Mouse (Mus musculus) liver, embryonic 14.5 days (tissue): Measurements from ENCODE around the gene Gar1. TPM values are rescaled to one million over a fixed set of nuclear protein-coding genes. Genes with fewer than 3 reads are reported as not detected.

ENCODE experiments used
- ATAC-seq: fragments of 200-750 bp; cut with Nextera tagmentation; 2 replicates; pipeline ENCODE4 v1.8.0; 2017; ENCODE audit warnings: moderate number of reproducible peaks, mild to moderate bottlenecking, moderate library complexity; ENCODE audit not compliant: insufficient read depth
- DNase-seq, 3 experiments: peaks; one replicate each; pipeline ENCODE4 v3.0.0-alpha.2; 2012 to 2013; ENCODE audit warnings: low read depth in 3 of 3, low spot score in 3 of 3
- H3K27ac ChIP-seq: fragments of 300-500 bp; sonication (generic); 2 replicates; pipeline ENCODE4 v1.5.1; 2014; ENCODE audit warnings: moderate library complexity, mild to moderate bottlenecking, control low read depth, inconsistent platforms
- H3K27me3 ChIP-seq: fragments of 300-500 bp; sonication (generic); 2 replicates; pipeline ENCODE4 v1.6.1; 2014; ENCODE audit warnings: mild to moderate bottlenecking, low read length, moderate library complexity; ENCODE audit not compliant: control insufficient read depth, insufficient read depth
- H3K36me3 ChIP-seq: fragments of 300-500 bp; sonication (generic); replicated peaks from 2 replicates; pipeline ENCODE4 v1.6.1; 2014; ENCODE audit warnings: low read depth; ENCODE audit not compliant: control insufficient read depth, insufficient read depth
- H3K4me1 ChIP-seq, 2 experiments: fragments of 200-500 bp in 1 of 2; fragments of 300-500 bp in 1 of 2; sonication (generic) in 1 of 2; replicated peaks; 2 replicates each; pipeline ENCODE4 v1.6.1; 2012 to 2014; ENCODE audit warnings: antibody characterized with exemption in 1 of 2, inconsistent platforms in 1 of 2, low read length in 1 of 2; ENCODE audit not compliant: control insufficient read depth in 2 of 2, insufficient read depth in 2 of 2
- H3K4me2 ChIP-seq: fragments of 300-500 bp; sonication (generic); 2 replicates; pipeline ENCODE4 v1.6.1; 2014; ENCODE audit warnings: low read depth, mild to moderate bottlenecking, control low read depth, moderate library complexity
- H3K4me3 ChIP-seq, 2 experiments: fragments of 200-500 bp in 1 of 2; fragments of 300-500 bp in 1 of 2; sonication (generic) in 1 of 2; 2 replicates each; pipeline ENCODE4 v1.5.1; 2012 to 2014; ENCODE audit warnings: low read depth in 2 of 2, low read length in 2 of 2, mild to moderate bottlenecking in 2 of 2, control low read depth in 1 of 2, inconsistent platforms in 1 of 2, moderate library complexity in 1 of 2; ENCODE audit not compliant: insufficient read depth in 1 of 2
- H3K9ac ChIP-seq: fragments of 300-500 bp; sonication (generic); replicated peaks from 2 replicates; pipeline ENCODE4 v1.6.1; 2014; ENCODE audit warnings: mild to moderate bottlenecking, control low read depth, moderate library complexity
- H3K9me3 ChIP-seq: fragments of 300-500 bp; sonication (generic); 2 replicates; pipeline ENCODE4 v1.6.1; 2016; ENCODE audit warnings: low read length, mixed read lengths; ENCODE audit not compliant: control insufficient read depth
- CTCF ChIP-seq: IDR thresholded peaks from 2 replicates; pipeline ENCODE4 v1.5.1; 2016; ENCODE audit warnings: antibody characterized with exemption, low read depth, control low read depth
- EP300 ChIP-seq: IDR thresholded peaks from 2 replicates; pipeline ENCODE4 v1.6.1; 2016; ENCODE audit warnings: antibody characterized with exemption, low read depth
- WGBS: fragments of 180-500 bp; shearing (Covaris S2); extraction: QIAGEN DNeasy Blood & Tissue Kit; methylation state at CpG from one replicate; pipeline ENCODE4 v1.1.7; 2014; ENCODE audit not compliant: insufficient replicate concordance; 5-methylcytosine and 5-hydroxymethylcytosine counted together
- polyA plus RNA-seq, 2 experiments: library from polyadenylated mRNA; depleted of rRNA in 1 of 2; stranded (reverse) in 1 of 2; unstranded in 1 of 2; fragments of >200 nt; fragmentation: Nextera tagmentation in 1 of 2; extraction: Ambion mirVana in 1 of 2; gene quantifications; 2 replicates each; pipeline versions ENCODE4 v1.2.1 to v1.2.3; 2012 to 2014

Gene Gar1
- polyA plus RNA-seq, 2 experiments = 22.6 to 90.6 TPM

DNA sequence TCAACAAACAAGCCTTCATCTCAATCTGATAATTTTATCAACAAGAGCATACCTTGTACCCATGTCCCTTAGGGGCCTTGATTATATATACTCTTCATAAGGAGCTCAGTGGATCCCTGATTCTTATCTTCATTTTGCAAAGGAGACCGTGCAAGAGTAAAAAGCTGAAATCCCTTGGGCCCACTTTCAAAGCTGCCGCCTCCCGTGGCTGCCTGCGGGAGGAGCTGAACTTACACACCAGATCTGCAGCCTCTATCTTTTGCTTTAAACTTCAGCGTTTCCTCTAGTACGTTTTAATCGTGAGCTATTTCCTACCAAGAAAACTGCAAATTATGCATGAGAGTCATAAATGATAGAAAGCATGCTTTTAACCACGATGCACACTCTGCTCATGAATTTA lies 9.5 kb downstream of the Gar1 start:
- 67% methylated on average over 8 of the region's 8 CpGs for WGBS
- no peak for TF ChIP-seq CTCF
- no peak overlapping the region for H3K27ac ChIP-seq

DNA sequence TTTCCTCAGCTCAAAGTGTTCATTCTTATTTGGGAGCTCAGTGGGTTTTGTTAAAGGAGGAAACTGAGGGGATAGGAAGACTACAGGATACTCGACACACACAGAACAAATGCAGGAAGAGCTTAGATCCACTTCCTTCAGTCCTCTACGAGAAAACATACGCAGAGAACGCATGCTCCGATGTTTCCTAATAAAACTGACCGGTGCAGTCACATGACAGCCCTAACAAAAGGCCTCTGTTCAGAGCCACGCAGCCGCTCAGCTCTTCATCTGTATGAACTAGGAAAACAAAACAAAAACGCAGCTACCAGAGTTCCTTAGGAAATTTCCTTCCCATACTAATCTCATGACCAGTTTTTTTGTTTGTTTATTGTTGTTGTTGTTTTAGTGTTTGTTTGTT lies 10.3 kb downstream of the Gar1 start:
- Histone ChIP-seq H3K27ac (no peak overlapping the region), H3K4me1 (no peaks in the 10 kb centered on the region), H3K36me3 (peaks cover 18% of the 10 kb centered on the region), H3K4me3 (no peak overlapping the region), H3K4me2 (no peak overlapping the region), H3K9ac (no peak overlapping the region), H3K9me3 (no peaks in the 10 kb centered on the region), H3K27me3 (no peaks in the 10 kb centered on the region)
- ATAC-seq = no peak
- no peak for DNase-seq
- 54% methylated on average over 9 of the region's 9 CpGs for WGBS
- no peak for TF ChIP-seq CTCF
- TF ChIP-seq EP300 = no peak

More for the DNA sequence above, 9.5 kb downstream of the Gar1 start:
- Histone ChIP-seq H3K9ac (no peak overlapping the region), H3K27me3 (no peaks in the 10 kb centered on the region), H3K9me3 (no peaks in the 10 kb centered on the region), H3K4me3 (no peak overlapping the region), H3K36me3 (peaks cover 20% of the 10 kb centered on the region), H3K4me1 (no peaks in the 10 kb centered on the region), H3K4me2 (no peak overlapping the region)
- ATAC-seq (no peak), DNase-seq (no peak)

DNA sequence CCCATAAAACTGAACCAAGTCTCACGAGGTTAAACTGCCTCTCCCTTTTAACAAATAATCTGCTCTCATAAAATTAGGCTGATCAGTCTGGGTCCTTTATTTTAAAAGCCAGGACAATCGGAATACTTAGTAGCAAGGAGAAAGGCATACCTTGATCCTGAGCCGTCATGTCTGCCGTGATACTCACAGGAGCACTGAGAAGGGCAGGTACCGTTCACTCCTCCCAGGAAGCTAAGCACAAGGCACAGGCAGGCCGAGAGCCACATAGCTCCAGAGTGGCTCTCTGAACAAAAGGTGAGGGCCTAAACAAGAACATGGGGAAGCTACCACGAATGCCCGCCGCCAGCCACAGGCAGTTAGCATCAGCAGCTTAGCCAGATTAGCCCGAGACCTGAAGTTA lies 27.4 kb downstream of the Gar1 start, which contains the start of gene Lrit3:
Lrit3 (minus strand) TSS at position 266 of the 400 bp plus-strand sequence.
- no peak for DNase-seq
- TF ChIP-seq EP300 (no peak), CTCF (no peak)
- no peak within 1 kb of the TSS for H3K4me3 ChIP-seq
- ATAC-seq = no peak
- H3K9me3 ChIP-seq = no peaks in the 10 kb centered on the region
- no peak within 1 kb of the TSS for H3K27ac ChIP-seq
- no peak within 1 kb of the TSS for H3K9ac ChIP-seq
- WGBS = 67% methylated on average over 10 of the region's 10 CpGs
- H3K4me2 ChIP-seq = no peak within 1 kb of the TSS
- H3K4me1 ChIP-seq = no peaks in the 10 kb centered on the region
- H3K27me3 ChIP-seq = no peaks in the 10 kb centered on the region
- no peaks in the 10 kb centered on the region for H3K36me3 ChIP-seq

DNA sequence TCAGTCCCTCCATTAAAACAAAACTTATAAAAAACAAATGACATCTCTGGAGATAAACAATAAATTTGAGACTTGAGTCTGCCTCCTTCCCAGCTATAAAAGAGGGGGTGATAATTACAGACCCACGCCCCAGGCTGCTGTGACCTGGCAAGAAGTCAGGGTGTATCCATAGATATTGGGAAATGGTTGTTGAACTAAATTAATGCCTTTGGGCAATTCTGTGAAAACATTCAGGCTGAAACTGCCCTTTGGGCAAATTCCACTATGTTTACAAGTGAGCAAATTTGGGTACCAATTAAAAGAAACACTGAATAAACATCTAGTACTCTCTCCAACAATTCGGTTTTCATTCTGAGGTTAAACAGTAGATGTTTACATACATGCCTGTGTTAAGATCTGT lies 32.2 kb downstream of the Gar1 start:
- 49% methylated on average over 2 of the region's 2 CpGs for WGBS
- Histone ChIP-seq H3K9me3 (no peaks in the 10 kb centered on the region), H3K27ac (no peak overlapping the region), H3K4me3 (no peak overlapping the region), H3K36me3 (no peaks in the 10 kb centered on the region), H3K27me3 (no peaks in the 10 kb centered on the region), H3K4me1 (no peaks in the 10 kb centered on the region), H3K4me2 (no peak overlapping the region), H3K9ac (no peak overlapping the region)
- DNase-seq (no peak), ATAC-seq (no peak)
- no peak for TF ChIP-seq CTCF
- TF ChIP-seq EP300 = no peak

DNA sequence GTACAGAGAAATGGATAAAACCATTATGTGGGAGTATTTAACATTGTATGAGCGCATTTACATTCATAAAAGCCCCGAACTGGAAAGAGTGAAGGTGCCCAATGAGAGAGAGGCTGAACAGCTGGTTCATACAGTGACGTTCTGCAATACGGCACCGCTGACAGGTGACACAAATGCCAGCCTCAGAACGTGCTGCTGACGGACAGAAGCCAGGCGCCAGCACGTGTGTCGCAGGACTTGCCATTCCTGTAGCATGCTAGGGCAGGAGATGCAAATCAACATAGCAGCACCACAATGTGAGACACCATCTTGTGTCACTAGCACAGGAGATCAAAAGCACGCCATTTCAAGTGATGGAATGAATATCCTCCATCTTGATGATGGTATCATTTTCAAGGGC lies 32.6 kb downstream of the Gar1 start:
- WGBS = 72% methylated on average over 11 of the region's 11 CpGs
- Histone ChIP-seq H3K27me3 (no peaks in the 10 kb centered on the region), H3K4me2 (no peak overlapping the region), H3K9me3 (no peaks in the 10 kb centered on the region), H3K27ac (no peak overlapping the region), H3K4me3 (no peak overlapping the region), H3K4me1 (no peaks in the 10 kb centered on the region), H3K36me3 (no peaks in the 10 kb centered on the region), H3K9ac (no peak overlapping the region)
- no peak for ATAC-seq
- TF ChIP-seq EP300 (no peak), CTCF (no peak)
- no peak for DNase-seq
